Mouse (Mus musculus) spleen, adult 2 months (tissue): ENCODE data around the gene Ift22.

Source experiments
- CTCF ChIP-seq: fragments of 200-500 bp; IDR thresholded peaks from 2 replicates; pipeline ENCODE4 v1.5.1; 2011; ENCODE audit warnings: mild to moderate bottlenecking, inconsistent platforms; ENCODE audit not compliant: insufficient read depth, insufficient read length, insufficient replicate concordance; ENCODE audit errors: extremely low read depth
- POLR2A ChIP-seq: fragments of 200-500 bp; IDR thresholded peaks from 2 replicates; pipeline ENCODE4 v1.6.1; 2011; ENCODE audit warnings: low read depth, low read length, inconsistent platforms

DNA sequence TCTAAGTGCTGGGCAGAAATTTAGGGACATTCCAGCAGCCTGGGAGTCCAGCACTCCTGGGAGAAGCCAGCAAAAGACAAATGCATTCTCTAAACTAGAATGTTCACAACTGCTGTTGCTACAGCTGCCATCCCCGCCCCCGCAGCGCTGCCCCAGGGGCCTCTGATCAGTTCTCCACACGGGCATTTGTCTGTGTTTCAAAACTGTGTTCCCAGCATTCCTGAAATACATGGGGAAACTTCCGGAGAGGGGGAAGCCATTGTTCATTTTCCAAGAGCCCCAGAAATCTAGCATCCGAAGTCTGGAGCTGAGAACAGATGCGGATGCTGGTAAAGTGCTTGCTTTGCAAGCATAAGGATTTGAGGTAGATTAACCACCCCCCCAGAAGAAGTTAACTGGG is 21.0 kb upstream of the Ift22 start:
- TF ChIP-seq CTCF: no peak
- no peak for TF ChIP-seq POLR2A
